Mouse (Mus musculus) CH12.LX (cell line): ENCODE measurements around the gene Cldn10.

Experiments
- CTCF ChIP-seq, 2 experiments: IDR thresholded peaks in 1 of 2; conservative IDR thresholded peaks in 1 of 2; 2 replicates each; pipeline ENCODE4 v1.5.1; 2011 to 2012; ENCODE audit warnings: low read depth in 2 of 2, low read length in 2 of 2, improper control_type of control experiment in 1 of 2, inconsistent platforms in 1 of 2, mild to moderate bottlenecking in 1 of 2, moderate library complexity in 1 of 2
- EP300 ChIP-seq: IDR thresholded peaks from 2 replicates; pipeline ENCODE4 v1.6.1; 2011; ENCODE audit warnings: low read length, improper control_type of control experiment
- HCFC1 ChIP-seq: IDR thresholded peaks from 2 replicates; pipeline ENCODE4 v1.6.1; 2012; ENCODE audit warnings: low read depth, mild to moderate bottlenecking, inconsistent platforms, low read length, improper control_type of control experiment
- JUND ChIP-seq: conservative IDR thresholded peaks from 2 replicates; pipeline ENCODE4 v1.6.1; 2011; ENCODE audit warnings: low read depth, low read length, improper control_type of control experiment
- MAFK ChIP-seq: IDR thresholded peaks from 2 replicates; pipeline ENCODE4 v1.6.1; 2011; ENCODE audit warnings: low read length, improper control_type of control experiment; ENCODE audit not compliant: insufficient replicate concordance
- POLR2A ChIP-seq: IDR thresholded peaks from 2 replicates; pipeline ENCODE4 v1.6.1; 2011; ENCODE audit warnings: low read depth, mild to moderate bottlenecking, improper control_type of control experiment, low read length
- SIN3A ChIP-seq: IDR thresholded peaks from 2 replicates; pipeline ENCODE4 v1.6.1; 2012; ENCODE audit warnings: low read length, improper control_type of control experiment, inconsistent platforms
- USF1 ChIP-seq: IDR thresholded peaks from 2 replicates; pipeline ENCODE4 v1.6.1; 2014; ENCODE audit warnings: low read depth, mild to moderate bottlenecking, inconsistent platforms, low read length, improper control_type of control experiment

DNA sequence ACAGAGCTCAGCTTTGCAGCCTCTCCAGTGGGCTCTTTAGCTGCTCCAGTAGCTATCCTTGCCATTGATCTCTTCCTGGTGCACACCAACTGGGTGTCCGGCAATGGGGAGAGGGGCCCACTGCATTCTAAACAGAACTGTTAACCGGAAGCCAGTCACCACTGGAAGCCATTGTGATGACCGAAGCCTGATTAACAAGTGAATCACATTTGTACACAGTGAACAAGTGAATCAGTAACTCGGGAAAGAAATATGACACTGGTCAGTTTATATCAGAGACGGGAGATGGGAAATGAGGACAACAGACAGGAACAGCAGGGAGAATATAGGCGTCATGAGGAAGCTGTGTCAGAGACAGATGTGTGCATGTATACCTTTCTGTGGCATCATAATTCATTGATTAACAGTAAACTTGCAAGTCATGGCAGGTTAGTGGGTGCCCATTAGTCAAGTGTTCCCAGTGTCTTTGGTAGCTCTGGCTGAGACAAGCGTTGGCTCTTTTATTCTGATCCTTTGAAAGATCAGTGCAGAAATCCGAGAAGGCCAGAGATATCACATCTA lies 36.4 kb upstream of the Cldn10 start:
- TF ChIP-seq CTCF (conservative IDR thresholded peaks at IDR 0.05 in 1 of 2, IDR thresholded peaks at IDR 0.05 in 1 of 2; ENCODE audit: low read depth in 2 of 2, low read length in 2 of 2) (no peak), POLR2A (no peak), EP300 (no peak), HCFC1 (no peak), USF1 (no peak), SIN3A (no peak), JUND (no peak), MAFK (no peak)
